Mouse (Mus musculus): ENCODE data around the gene Cbarp.

Gene Cbarp

GRCm38 (mm10) chr10:80097275-80097674 lies 43.4 kb downstream of the Cbarp start:
- peak; percentile 37 for DNase-seq (ENCODE audit: low read depth, low spot score)

GRCm38 (mm10) chr10:80095547-80095946 lies 45.1 kb downstream of the Cbarp start:
- no peak for DNase-seq (ENCODE audit: low read depth, low spot score)

- no peak for DNase-seq (ENCODE audit: low read depth, low spot score)
Observed at GRCm38 (mm10) chr10:80094684-80095083, 46.0 kb downstream of the Cbarp start.

GRCm38 (mm10) chr10:80094085-80094484 lies 46.5 kb downstream of the Cbarp start:
- no peak for DNase-seq (ENCODE audit: low read depth, low spot score)

- no peak for DNase-seq (ENCODE audit: low read depth, low spot score)
Observed at GRCm38 (mm10) chr10:80092690-80093089, 47.9 kb downstream of the Cbarp start.

GRCm38 (mm10) chr10:80091527-80091926 lies 49.1 kb downstream of the Cbarp start:
- no peak for DNase-seq (ENCODE audit: low read depth, low spot score)

- DNase-seq (ENCODE audit: low read depth, low spot score): peak; percentile 33
Observed at GRCm38 (mm10) chr10:80089146-80089545, 51.5 kb downstream of the Cbarp start.

- DNase-seq (ENCODE audit: low read depth, low spot score): no peak
Observed at GRCm38 (mm10) chr10:80087483-80087882, 53.2 kb downstream of the Cbarp start.

GRCm38 (mm10) chr10:80086847-80087246 lies 53.8 kb downstream of the Cbarp start:
- no peak for DNase-seq (ENCODE audit: low read depth, low spot score)

GRCm38 (mm10) chr10:80084817-80085487 lies 55.7 kb downstream of the Cbarp start:
- DNase-seq (ENCODE audit: low read depth, low spot score): no peak

- DNase-seq (ENCODE audit: low read depth, low spot score): no peak
Observed at GRCm38 (mm10) chr10:80081075-80081474, 59.6 kb downstream of the Cbarp start.

Data from ES-CJ7 (cell line).